Mouse (Mus musculus): ENCODE data around the gene Fut11.
"Not testable (repeated sequence)": the region's sequence is repeated elsewhere in the genome, so short reads cannot be mapped to it uniquely, and the experiment has no call there.

DNA sequence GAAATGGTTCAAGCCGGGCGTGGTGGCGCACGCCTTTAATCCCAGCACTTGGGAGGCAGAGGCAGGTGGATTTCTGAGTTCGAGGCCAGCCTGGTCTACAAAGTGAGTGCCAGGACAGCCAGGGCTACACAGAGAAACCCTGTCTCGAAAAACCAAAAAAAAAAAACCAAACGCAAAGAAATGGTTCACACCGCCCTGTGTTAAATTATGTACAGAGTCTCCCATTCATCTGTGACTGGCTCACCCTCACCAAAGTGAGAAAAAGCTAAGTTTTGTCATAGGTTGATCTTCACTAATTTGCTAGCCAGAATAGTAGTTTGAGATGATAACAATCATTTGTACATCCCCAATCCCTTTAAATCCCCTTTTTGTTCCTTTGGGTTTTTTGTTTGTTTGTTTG lies 8.7 kb downstream of the Fut11 start:
- not testable (repeated sequence) for TF ChIP-seq POLR2A (IDR thresholded peaks at IDR 0.05; ENCODE audit: control insufficient read depth, low read depth, low read length); CTCF (IDR thresholded peaks at IDR 0.05; ENCODE audit: control insufficient read depth, insufficient read depth, insufficient replicate concordance, low read depth, low read length)
